Mouse (Mus musculus) ZHBTc4 (cell line): ENCODE data around the gene Myb.

Experiments
- DNase-seq: peaks from one replicate; pipeline ENCODE4 v3.0.0-alpha.2; 2011; ENCODE audit warnings: low read depth, low spot score

Myb gene

GRCm38 (mm10) chr10:21082447-21082846 lies 78.3 kb downstream of the Myb start:
- peak; percentile 70 for DNase-seq

DNA sequence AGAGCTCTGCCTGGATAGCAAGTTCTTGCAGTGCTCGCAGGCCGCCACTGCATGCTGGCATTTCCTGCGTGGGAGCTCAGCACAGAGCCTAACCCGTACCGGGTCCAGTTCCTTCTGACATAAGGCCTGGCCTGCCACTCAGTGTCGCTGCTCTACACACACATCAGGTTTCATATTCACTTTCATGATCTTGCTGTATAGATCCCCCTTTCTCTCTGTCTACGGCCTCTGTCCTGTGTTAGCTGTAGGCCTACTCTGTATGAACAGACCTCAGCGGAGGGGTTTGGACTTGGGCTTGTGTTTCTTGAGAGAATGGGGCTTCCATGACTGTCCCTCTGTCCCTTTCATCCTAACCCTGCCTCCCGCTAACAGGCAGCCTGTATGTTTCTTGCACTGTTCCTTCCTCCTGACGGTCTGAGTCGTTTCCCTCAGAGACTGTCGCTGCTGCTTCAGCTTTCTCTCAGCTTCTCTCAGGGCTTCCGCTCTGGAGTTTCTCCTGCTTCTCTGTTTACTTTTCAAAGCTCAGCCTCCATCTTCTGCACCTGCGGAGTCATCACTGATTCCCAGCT lies 83.5 kb downstream of the Myb start:
- DNase-seq, result peak; percentile 37

GRCm38 (mm10) chr10:21076731-21077130 lies 84.1 kb downstream of the Myb start:
- no peak for DNase-seq

DNA sequence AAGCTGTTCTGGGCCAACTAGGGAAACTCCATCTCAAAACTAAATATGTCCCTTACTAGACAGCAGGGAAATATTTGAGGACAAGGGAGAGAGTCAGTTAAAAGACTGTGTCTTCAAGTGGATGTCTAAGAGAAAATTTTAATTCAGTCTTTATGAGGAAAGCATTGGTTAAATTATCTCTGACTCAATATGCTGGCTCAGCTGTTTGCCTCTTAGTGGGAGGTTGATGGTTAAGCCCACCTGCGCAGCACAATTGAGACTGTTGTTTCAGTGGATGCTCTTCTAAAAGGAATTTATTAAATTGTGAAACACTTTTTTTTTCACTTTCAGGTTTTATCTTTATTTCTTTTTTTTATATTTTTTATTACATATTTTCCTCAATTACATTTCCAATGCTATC lies 84.6 kb downstream of the Myb start:
- no peak for DNase-seq
